Mouse (Mus musculus): Measurements from ENCODE around the gene Ddx20.

- TF ChIP-seq EP300 (IDR thresholded peaks at IDR 0.05; ENCODE audit: insufficient read depth, low read depth, low read length): no peak
- no peak for TF ChIP-seq CTCF (IDR thresholded peaks at IDR 0.05; ENCODE audit: low read depth, low read length)
- TF ChIP-seq POLR2A (IDR thresholded peaks at IDR 0.05; ENCODE audit: insufficient read depth, low read length): no peak
These were observed 48.8 kb upstream of the Ddx20 start for GRCm38 (mm10) chr3:105736148-105736547.

Measured in ES-Bruce4 (cell line).